Mouse (Mus musculus): ENCODE data around the gene Col27a1. TPM values are rescaled to one million over a fixed set of nuclear protein-coding genes. Genes with fewer than 3 reads are reported as not detected.

Gene Col27a1
- total RNA-seq, 1 experiment = 2.4 TPM

DNA sequence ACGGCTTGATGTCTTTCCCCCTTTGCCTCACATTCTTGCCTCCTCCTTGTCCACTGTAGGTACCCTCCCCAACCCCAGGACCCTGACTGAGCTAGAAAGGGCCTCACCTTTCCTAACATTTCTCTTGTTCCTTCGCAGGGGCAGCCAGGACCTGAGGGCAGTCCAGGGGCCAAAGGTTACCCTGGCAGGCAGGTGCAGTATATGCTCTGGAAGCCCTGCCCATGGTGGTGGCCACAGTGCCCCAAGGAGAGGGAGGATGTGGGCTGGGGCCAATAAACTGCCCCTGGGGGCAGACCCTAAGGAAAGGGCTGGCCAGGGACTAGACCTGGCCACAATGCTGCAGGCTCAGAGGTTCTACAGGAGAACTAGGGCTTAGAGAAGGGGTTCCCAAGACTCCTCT, 40.3 kb downstream of the Col27a1 start:
- in situ Hi-C loops (cut with MboI; ENCODE audit: low sequenced_read_pairs in 2 of 2, unreplicated experiment in 2 of 2) = no loop called here
- Histone ChIP-seq H3K4me1 (ENCODE audit: control insufficient read depth in 2 of 2, insufficient read depth in 2 of 2, low read length in 2 of 2, poor library complexity in 1 of 2) (no peaks in the 10 kb centered on the region), H3K9ac (ENCODE audit: insufficient read depth, low read depth, low read length, poor library complexity, severe bottlenecking) (no peak overlapping the region), H3K4me3 (ENCODE audit: insufficient read depth in 1 of 2, low read depth in 1 of 2, low read length in 2 of 2, poor library complexity in 1 of 2, severe bottlenecking in 1 of 2) (no peak overlapping the region), H3K9me3 (ENCODE audit: control insufficient read depth, insufficient read depth, low read depth, low read length) (no peaks in the 10 kb centered on the region), H3K27ac (ENCODE audit: insufficient read depth, low read depth, low read length, poor library complexity, severe bottlenecking) (no peak overlapping the region), H3K36me3 (ENCODE audit: control insufficient read depth, insufficient read depth, low read length, poor library complexity, severe bottlenecking) (no peaks in the 10 kb centered on the region)
- DNase-seq (ENCODE audit: low read depth, low spot score) = no peak
- TF ChIP-seq ZNF384 (IDR thresholded peaks at IDR 0.05; ENCODE audit: low read depth, low read length) (no peak), HCFC1 (IDR thresholded peaks at IDR 0.05; ENCODE audit: borderline replicate concordance, insufficient read depth, low read length) (no peak), MAFK (IDR thresholded peaks at IDR 0.05; ENCODE audit: insufficient read depth, low read depth, low read length) (no peak), CHD2 (IDR thresholded peaks at IDR 0.05; ENCODE audit: low read depth, low read length) (no peak), ZC3H11A (IDR thresholded peaks at IDR 0.05; ENCODE audit: borderline replicate concordance, low read depth, low read length) (no peak)

GRCm38 (mm10) chr4:63256371-63256770, 42.6 kb downstream of the Col27a1 start:
- Histone ChIP-seq H3K36me3 (ENCODE audit: control insufficient read depth, insufficient read depth, low read length, poor library complexity, severe bottlenecking) (no peaks in the 10 kb centered on the region), H3K9ac (ENCODE audit: insufficient read depth, low read depth, low read length, poor library complexity, severe bottlenecking) (no peak overlapping the region), H3K4me1 (ENCODE audit: control insufficient read depth in 2 of 2, insufficient read depth in 2 of 2, low read length in 2 of 2, poor library complexity in 1 of 2) (no peaks in the 10 kb centered on the region), H3K9me3 (ENCODE audit: control insufficient read depth, insufficient read depth, low read depth, low read length) (no peaks in the 10 kb centered on the region), H3K27ac (ENCODE audit: insufficient read depth, low read depth, low read length, poor library complexity, severe bottlenecking) (no peak overlapping the region), H3K4me3 (ENCODE audit: insufficient read depth in 1 of 2, low read depth in 1 of 2, low read length in 2 of 2, poor library complexity in 1 of 2, severe bottlenecking in 1 of 2) (no peak overlapping the region)
- TF ChIP-seq ZNF384 (IDR thresholded peaks at IDR 0.05; ENCODE audit: low read depth, low read length) (no peak), HCFC1 (IDR thresholded peaks at IDR 0.05; ENCODE audit: borderline replicate concordance, insufficient read depth, low read length) (no peak), ZC3H11A (IDR thresholded peaks at IDR 0.05; ENCODE audit: borderline replicate concordance, low read depth, low read length) (no peak), MAFK (IDR thresholded peaks at IDR 0.05; ENCODE audit: insufficient read depth, low read depth, low read length) (no peak), CHD2 (IDR thresholded peaks at IDR 0.05; ENCODE audit: low read depth, low read length) (no peak)
- no peak for DNase-seq (ENCODE audit: low read depth, low spot score)
- in situ Hi-C loops (cut with MboI; ENCODE audit: low sequenced_read_pairs in 2 of 2, unreplicated experiment in 2 of 2) = no loop called here

- H3K9ac ChIP-seq (ENCODE audit: insufficient read depth, low read depth, low read length, poor library complexity, severe bottlenecking) = no peak overlapping the region
- H3K4me3 ChIP-seq (ENCODE audit: insufficient read depth in 1 of 2, low read depth in 1 of 2, low read length in 2 of 2, poor library complexity in 1 of 2, severe bottlenecking in 1 of 2) = no peak overlapping the region
- no peaks in the 10 kb centered on the region for H3K4me1 ChIP-seq (ENCODE audit: control insufficient read depth in 2 of 2, insufficient read depth in 2 of 2, low read length in 2 of 2, poor library complexity in 1 of 2)
- DNase-seq (ENCODE audit: low read depth, low spot score) = no peak
- no peaks in the 10 kb centered on the region for H3K9me3 ChIP-seq (ENCODE audit: control insufficient read depth, insufficient read depth, low read depth, low read length)
- no peaks in the 10 kb centered on the region for H3K36me3 ChIP-seq (ENCODE audit: control insufficient read depth, insufficient read depth, low read length, poor library complexity, severe bottlenecking)
- no peak for TF ChIP-seq MAFK (IDR thresholded peaks at IDR 0.05; ENCODE audit: insufficient read depth, low read depth, low read length)
- TF ChIP-seq ZC3H11A (IDR thresholded peaks at IDR 0.05; ENCODE audit: borderline replicate concordance, low read depth, low read length) = no peak
- TF ChIP-seq ZNF384 (IDR thresholded peaks at IDR 0.05; ENCODE audit: low read depth, low read length) = no peak
- TF ChIP-seq CHD2 (IDR thresholded peaks at IDR 0.05; ENCODE audit: low read depth, low read length) = no peak
- no peak for TF ChIP-seq HCFC1 (IDR thresholded peaks at IDR 0.05; ENCODE audit: borderline replicate concordance, insufficient read depth, low read length)
- H3K27ac ChIP-seq (ENCODE audit: insufficient read depth, low read depth, low read length, poor library complexity, severe bottlenecking) = no peak overlapping the region
- in situ Hi-C loops (cut with MboI; ENCODE audit: low sequenced_read_pairs in 2 of 2, unreplicated experiment in 2 of 2) = no loop called here
Measured at GRCm38 (mm10) chr4:63257346-63257745, 43.5 kb downstream of the Col27a1 start.

DNA sequence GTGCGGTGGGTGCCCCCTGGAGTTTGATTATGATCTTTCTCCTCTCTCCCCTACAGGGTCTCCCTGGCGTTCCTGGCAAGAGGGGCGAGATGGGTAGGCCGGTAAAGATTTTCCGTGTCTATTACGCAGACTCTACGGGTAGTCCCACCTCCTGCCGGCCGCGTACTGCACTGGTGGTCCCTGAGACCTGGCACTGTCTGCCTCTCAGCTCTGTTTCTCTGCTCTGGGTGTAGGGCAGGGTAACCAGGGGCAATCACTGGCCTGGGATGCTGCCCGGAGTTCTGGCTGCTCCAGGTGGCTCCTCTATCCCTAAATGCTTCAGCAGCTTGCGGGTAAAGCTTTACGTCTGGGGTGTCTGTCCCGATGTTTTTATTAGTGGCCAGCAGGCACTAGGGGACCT, 44.3 kb downstream of the Col27a1 start:
- no peaks in the 10 kb centered on the region for H3K9me3 ChIP-seq (ENCODE audit: control insufficient read depth, insufficient read depth, low read depth, low read length)
- in situ Hi-C loops (cut with MboI; ENCODE audit: low sequenced_read_pairs in 2 of 2, unreplicated experiment in 2 of 2) = no loop called here
- H3K4me3 ChIP-seq (ENCODE audit: insufficient read depth in 1 of 2, low read depth in 1 of 2, low read length in 2 of 2, poor library complexity in 1 of 2, severe bottlenecking in 1 of 2) = no peak overlapping the region
- DNase-seq (ENCODE audit: low read depth, low spot score) = no peak
- no peak overlapping the region for H3K9ac ChIP-seq (ENCODE audit: insufficient read depth, low read depth, low read length, poor library complexity, severe bottlenecking)
- TF ChIP-seq HCFC1 (IDR thresholded peaks at IDR 0.05; ENCODE audit: borderline replicate concordance, insufficient read depth, low read length) (no peak), ZNF384 (IDR thresholded peaks at IDR 0.05; ENCODE audit: low read depth, low read length) (no peak), ZC3H11A (IDR thresholded peaks at IDR 0.05; ENCODE audit: borderline replicate concordance, low read depth, low read length) (no peak), MAFK (IDR thresholded peaks at IDR 0.05; ENCODE audit: insufficient read depth, low read depth, low read length) (no peak), CHD2 (IDR thresholded peaks at IDR 0.05; ENCODE audit: low read depth, low read length) (no peak)
- H3K27ac ChIP-seq (ENCODE audit: insufficient read depth, low read depth, low read length, poor library complexity, severe bottlenecking) = no peak overlapping the region
- no peaks in the 10 kb centered on the region for H3K36me3 ChIP-seq (ENCODE audit: control insufficient read depth, insufficient read depth, low read length, poor library complexity, severe bottlenecking)
- no peaks in the 10 kb centered on the region for H3K4me1 ChIP-seq (ENCODE audit: control insufficient read depth in 2 of 2, insufficient read depth in 2 of 2, low read length in 2 of 2, poor library complexity in 1 of 2)

GRCm38 (mm10) chr4:63259066-63259465, 45.3 kb downstream of the Col27a1 start:
- Histone ChIP-seq H3K4me3 (ENCODE audit: insufficient read depth in 1 of 2, low read depth in 1 of 2, low read length in 2 of 2, poor library complexity in 1 of 2, severe bottlenecking in 1 of 2) (no peak overlapping the region), H3K4me1 (ENCODE audit: control insufficient read depth in 2 of 2, insufficient read depth in 2 of 2, low read length in 2 of 2, poor library complexity in 1 of 2) (no peaks in the 10 kb centered on the region), H3K36me3 (ENCODE audit: control insufficient read depth, insufficient read depth, low read length, poor library complexity, severe bottlenecking) (no peaks in the 10 kb centered on the region), H3K9me3 (ENCODE audit: control insufficient read depth, insufficient read depth, low read depth, low read length) (no peaks in the 10 kb centered on the region), H3K9ac (ENCODE audit: insufficient read depth, low read depth, low read length, poor library complexity, severe bottlenecking) (no peak overlapping the region), H3K27ac (ENCODE audit: insufficient read depth, low read depth, low read length, poor library complexity, severe bottlenecking) (no peak overlapping the region)
- TF ChIP-seq ZNF384 (IDR thresholded peaks at IDR 0.05; ENCODE audit: low read depth, low read length) (no peak), CHD2 (IDR thresholded peaks at IDR 0.05; ENCODE audit: low read depth, low read length) (no peak)
- no peak for DNase-seq (ENCODE audit: low read depth, low spot score)
- in situ Hi-C loops (cut with MboI; ENCODE audit: low sequenced_read_pairs in 2 of 2, unreplicated experiment in 2 of 2) = no loop called here
